Mouse (Mus musculus): ENCODE results near the gene Scn8a. TPM values are rescaled to one million over a fixed set of nuclear protein-coding genes. Genes with fewer than 3 reads are reported as not detected.
A peak's percentile ranks its signal among the peaks of the same experiment; 100 is the strongest.
"Not testable (repeated sequence)": the region's sequence is repeated elsewhere in the genome, so short reads cannot be mapped to it uniquely, and the experiment has no call there.

The Scn8a gene
- polyA plus RNA-seq (2012; ENCODE audit: insufficient read depth, insufficient read length, low replicate concordance, missing spikeins): not detected in 2 replicates

DNA sequence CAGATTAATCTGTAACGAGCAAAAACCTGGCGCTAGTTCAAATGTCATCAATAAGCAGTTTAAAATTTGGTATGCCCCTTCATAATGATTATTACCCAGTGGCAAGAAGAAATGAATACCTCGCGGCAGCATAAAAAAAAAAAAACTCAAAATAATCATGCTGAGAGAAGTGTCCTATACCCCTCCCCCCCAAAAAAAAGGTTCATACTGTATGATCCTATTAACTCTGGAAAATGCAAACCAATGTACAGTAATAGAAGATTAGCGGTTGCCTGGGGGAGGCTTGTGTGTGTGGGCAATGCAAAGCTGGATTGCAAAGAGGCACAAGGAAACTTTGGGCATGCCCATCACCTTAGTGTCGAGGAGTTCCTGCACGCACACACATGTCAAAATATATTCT is at the start of gene Scn8a:
Gene Scn8a, plus strand, starts transcription at position 301 of the 400 bp plus-strand sequence.
- TF ChIP-seq CTCF (IDR thresholded peaks at IDR 0.05; ENCODE audit: insufficient read depth, low read depth, low read length): no peak
- no peak for TF ChIP-seq POLR2A (IDR thresholded peaks at IDR 0.05; ENCODE audit: insufficient read depth, low read depth, low read length)
- Histone ChIP-seq H3K4me1 (ENCODE audit: control insufficient read depth, insufficient read depth, low read length) (peaks cover 11% of the 10 kb centered on the region), H3K27ac (ENCODE audit: insufficient read depth, low read depth, low read length) (peak within 1 kb of the TSS; percentile 68), H3K4me3 (ENCODE audit: insufficient read depth, low read depth, low read length) (peak within 1 kb of the TSS; percentile 63)
- 45% methylated on average over 7 of the region's 7 CpGs for whole genome bisulfite sequencing

DNA sequence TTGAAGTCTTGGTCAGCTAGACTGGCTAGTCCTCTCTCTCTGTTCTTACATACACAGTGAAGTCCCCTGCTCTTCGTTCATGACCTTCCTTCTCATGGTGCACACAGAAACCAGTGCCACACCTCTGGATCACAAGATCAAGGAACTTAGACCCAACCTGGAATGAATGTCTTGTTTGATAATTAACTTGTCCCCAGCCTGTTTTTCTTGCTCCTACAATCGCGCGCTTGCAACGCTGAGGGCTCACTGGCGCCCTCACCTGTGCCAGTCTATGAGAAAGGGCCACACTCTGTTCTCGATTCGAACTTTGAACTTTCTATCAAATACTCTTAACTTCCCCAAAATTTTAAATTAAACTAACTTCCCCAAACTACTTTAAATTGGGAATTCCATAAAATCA is 47.8 kb upstream of the Scn8a start:
- WGBS: 77% methylated on average over 8 of the region's 8 CpGs
- H3K27ac ChIP-seq (ENCODE audit: insufficient read depth, low read depth, low read length): no peak overlapping the region
- H3K4me1 ChIP-seq (ENCODE audit: control insufficient read depth, insufficient read depth, low read length): peaks cover 26% of the 10 kb centered on the region
- H3K4me3 ChIP-seq (ENCODE audit: insufficient read depth, low read depth, low read length): no peak overlapping the region
- no peak for TF ChIP-seq POLR2A (IDR thresholded peaks at IDR 0.05; ENCODE audit: insufficient read depth, low read depth, low read length)
- TF ChIP-seq CTCF (IDR thresholded peaks at IDR 0.05; ENCODE audit: insufficient read depth, low read depth, low read length): no peak

DNA sequence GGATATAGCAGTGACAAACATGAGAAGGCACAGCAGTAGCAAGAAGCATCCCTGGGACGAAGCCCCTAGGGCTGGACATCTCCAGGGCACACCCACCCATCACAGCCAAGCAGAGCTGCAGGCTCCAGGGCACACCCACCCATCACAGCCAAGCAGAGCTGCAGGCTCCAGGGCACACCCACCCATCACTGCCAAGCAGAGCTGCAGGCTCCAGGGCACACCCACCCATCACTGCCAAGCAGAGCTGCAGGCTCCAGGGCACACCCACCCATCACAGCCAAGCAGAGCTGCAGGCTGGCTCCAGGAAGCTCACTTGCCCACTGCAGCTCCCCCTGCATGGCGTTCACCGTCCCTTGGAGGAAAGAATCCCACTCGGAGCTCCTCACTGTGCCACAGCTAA is 47.3 kb upstream of the Scn8a start:
- peaks cover 26% of the 10 kb centered on the region for H3K4me1 ChIP-seq (ENCODE audit: control insufficient read depth, insufficient read depth, low read length)
- H3K27ac ChIP-seq (ENCODE audit: insufficient read depth, low read depth, low read length); H3K4me3 ChIP-seq (ENCODE audit: insufficient read depth, low read depth, low read length): not testable (repeated sequence)
- WGBS: 35% methylated on average over 4 of the region's 4 CpGs

DNA sequence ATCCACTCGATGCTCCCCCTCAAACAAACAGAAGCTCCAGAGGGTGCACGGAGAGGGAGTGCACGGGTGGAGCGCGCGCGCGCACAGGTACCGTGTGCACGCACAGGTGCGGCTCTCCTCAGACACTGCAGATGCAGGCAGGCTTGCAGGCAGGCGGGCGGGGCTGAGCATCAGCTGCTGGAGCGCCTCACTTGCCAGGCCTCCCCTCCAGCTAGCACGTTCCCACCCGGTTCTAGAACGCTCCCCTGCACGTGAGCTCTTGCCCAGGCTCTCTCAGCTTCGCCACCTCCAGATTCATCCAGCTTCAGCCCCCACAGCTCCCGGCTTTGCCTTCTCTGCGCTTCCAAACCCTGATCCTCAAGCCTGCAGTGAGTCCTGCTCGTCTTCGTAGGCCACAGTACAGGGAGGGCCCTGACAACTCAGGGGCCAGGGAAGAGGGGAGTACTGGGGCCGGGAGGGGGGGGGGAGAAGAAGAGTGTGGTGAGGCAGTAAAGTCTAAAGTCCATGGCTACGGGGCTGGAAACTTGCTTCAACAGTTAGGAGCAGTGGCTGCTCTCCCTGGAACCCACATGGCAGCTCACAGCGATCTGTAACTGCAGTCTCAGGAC is 44.3 kb upstream of the Scn8a start:
- Histone ChIP-seq H3K4me1 (ENCODE audit: control insufficient read depth, insufficient read depth, low read length) (peaks cover 35% of the 10 kb centered on the region), H3K4me3 (ENCODE audit: insufficient read depth, low read depth, low read length) (peak overlapping the region; percentile 10; the same call in 1 of the 2 replicates), H3K27ac (ENCODE audit: insufficient read depth, low read depth, low read length) (no peak overlapping the region)
- WGBS: 19% methylated on average over 26 of the region's 26 CpGs
- TF ChIP-seq POLR2A (IDR thresholded peaks at IDR 0.05; ENCODE audit: insufficient read depth, low read depth, low read length): no peak
- TF ChIP-seq CTCF (IDR thresholded peaks at IDR 0.05; ENCODE audit: insufficient read depth, low read depth, low read length): no peak

DNA sequence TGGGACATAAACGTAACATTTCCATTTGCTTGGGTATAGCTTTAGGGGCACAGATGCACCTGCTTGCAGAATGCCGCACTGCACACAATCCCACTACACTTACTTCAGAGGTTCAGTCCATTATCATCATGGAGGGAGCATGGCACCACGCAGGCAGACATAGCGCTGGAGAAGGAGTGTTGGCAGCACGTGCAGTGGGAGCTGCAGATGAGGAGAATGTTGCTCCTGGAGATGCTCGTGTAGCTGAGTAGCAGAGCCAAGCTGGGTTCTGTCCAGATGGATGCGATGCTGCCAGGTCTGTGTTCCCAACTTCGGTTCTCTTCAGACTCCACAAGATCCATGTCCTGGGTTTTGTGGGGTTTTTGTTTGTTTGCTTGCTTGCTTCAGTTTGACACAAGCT is 43.6 kb upstream of the Scn8a start:
- Histone ChIP-seq H3K4me1 (ENCODE audit: control insufficient read depth, insufficient read depth, low read length) (peaks cover 35% of the 10 kb centered on the region), H3K27ac (ENCODE audit: insufficient read depth, low read depth, low read length) (no peak overlapping the region), H3K4me3 (ENCODE audit: insufficient read depth, low read depth, low read length) (no peak overlapping the region)
- 50% methylated on average over 8 of the region's 8 CpGs for WGBS
- no peak for TF ChIP-seq POLR2A (IDR thresholded peaks at IDR 0.05; ENCODE audit: insufficient read depth, low read depth, low read length)
- no peak for TF ChIP-seq CTCF (IDR thresholded peaks at IDR 0.05; ENCODE audit: insufficient read depth, low read depth, low read length)

DNA sequence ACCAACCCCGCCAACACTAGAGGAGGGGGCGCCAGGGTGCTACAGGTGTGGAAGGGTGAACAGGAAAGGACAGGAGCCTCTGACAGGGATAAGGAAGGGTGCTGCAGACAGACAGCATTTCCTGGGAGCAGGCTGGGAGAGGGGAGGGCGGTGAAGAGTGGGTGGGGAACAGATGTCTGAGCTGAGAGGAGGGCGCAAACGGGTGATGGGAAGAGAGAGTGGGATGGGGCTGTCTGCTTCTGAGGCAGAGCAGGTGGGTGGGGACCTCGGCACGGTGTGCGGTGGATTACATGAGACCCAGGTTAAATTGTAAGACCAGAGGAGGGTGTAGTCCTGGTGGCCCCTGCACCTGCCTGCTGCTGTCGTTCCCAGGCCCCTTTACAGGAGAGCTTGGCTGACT is 39.9 kb upstream of the Scn8a start:
- 56% methylated on average over 9 of the region's 9 CpGs for WGBS

DNA sequence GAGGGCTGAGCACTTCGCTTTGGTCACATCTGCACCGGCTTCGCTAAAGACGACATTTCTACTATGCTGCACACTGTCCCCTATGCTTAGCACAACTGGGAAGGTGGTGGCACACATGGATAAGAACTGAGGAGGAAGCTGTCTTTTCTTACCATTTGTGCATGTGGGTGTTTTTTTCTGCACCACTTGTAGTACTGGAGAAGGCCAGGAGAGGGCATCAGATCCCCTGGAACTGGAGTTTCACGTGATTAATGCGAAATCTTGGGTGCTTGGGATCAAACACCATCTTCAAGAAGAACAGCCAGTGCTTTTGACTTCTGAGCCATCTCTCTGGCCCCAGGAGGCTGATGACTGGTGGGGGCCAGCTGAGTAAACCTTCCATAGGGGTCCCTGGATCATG is 39.0 kb upstream of the Scn8a start:
- TF ChIP-seq CTCF (IDR thresholded peaks at IDR 0.05; ENCODE audit: insufficient read depth, low read depth, low read length) (no peak), POLR2A (IDR thresholded peaks at IDR 0.05; ENCODE audit: insufficient read depth, low read depth, low read length) (no peak)
- peaks cover 25% of the 10 kb centered on the region for H3K4me1 ChIP-seq (ENCODE audit: control insufficient read depth, insufficient read depth, low read length)
- no peak overlapping the region for H3K4me3 ChIP-seq (ENCODE audit: insufficient read depth, low read depth, low read length)
- H3K27ac ChIP-seq (ENCODE audit: insufficient read depth, low read depth, low read length): no peak overlapping the region
- 62% methylated on average over 6 of the region's 6 CpGs for WGBS

More for the DNA sequence above, 39.9 kb upstream of the Scn8a start:
- TF ChIP-seq CTCF (IDR thresholded peaks at IDR 0.05; ENCODE audit: insufficient read depth, low read depth, low read length) (no peak), POLR2A (IDR thresholded peaks at IDR 0.05; ENCODE audit: insufficient read depth, low read depth, low read length) (no peak)
- Histone ChIP-seq H3K27ac (ENCODE audit: insufficient read depth, low read depth, low read length) (no peak overlapping the region), H3K4me3 (ENCODE audit: insufficient read depth, low read depth, low read length) (no peak overlapping the region), H3K4me1 (ENCODE audit: control insufficient read depth, insufficient read depth, low read length) (peaks cover 34% of the 10 kb centered on the region)

DNA sequence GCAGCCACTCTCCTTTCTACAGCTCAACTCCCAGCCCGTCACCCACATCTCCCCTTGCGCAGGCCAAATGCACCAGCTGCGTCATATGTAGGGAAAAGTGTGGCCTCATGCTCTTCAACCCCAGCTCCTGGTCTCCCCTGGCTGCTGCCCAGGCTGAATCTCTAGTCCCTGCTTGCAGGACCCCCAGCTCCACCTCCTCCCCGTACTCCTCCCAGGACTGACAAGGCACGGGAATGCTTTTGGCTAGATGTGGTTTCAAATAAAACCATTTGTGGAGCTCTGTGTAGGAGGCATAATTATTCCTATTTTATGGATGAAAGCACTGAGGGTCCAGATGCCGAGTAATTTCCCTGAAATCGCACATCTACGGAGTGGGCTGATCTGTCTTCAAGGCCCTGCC is 37.5 kb upstream of the Scn8a start:
- 48% methylated on average over 8 of the region's 8 CpGs for WGBS
- peaks cover 21% of the 10 kb centered on the region for H3K4me1 ChIP-seq (ENCODE audit: control insufficient read depth, insufficient read depth, low read length)
- H3K4me3 ChIP-seq (ENCODE audit: insufficient read depth, low read depth, low read length): no peak overlapping the region
- H3K27ac ChIP-seq (ENCODE audit: insufficient read depth, low read depth, low read length): 0 out of 2 replicates have a peak overlapping the region, but pooled peaks have one; percentile 57
- TF ChIP-seq CTCF (IDR thresholded peaks at IDR 0.05; ENCODE audit: insufficient read depth, low read depth, low read length) (no peak), POLR2A (IDR thresholded peaks at IDR 0.05; ENCODE audit: insufficient read depth, low read depth, low read length) (no peak)

DNA sequence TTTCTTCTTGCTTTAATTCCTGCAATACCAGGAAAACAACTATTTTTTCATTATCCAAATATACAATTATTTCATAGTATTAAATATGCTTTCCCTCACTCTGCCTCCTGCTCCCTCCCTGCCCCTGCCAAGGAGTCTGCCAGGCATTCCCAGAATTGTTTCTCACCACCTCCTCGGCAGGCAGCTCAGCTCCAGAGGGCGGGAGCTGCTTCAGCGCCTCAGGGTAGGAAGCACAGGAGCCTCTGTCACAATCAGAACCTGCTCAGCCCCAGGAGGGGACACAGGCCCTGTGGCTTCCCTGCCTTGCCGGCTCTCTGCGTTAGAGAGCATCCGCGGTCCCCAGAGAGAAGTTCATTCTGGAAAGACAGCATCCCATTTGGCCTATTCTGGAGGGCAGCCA is 36.9 kb upstream of the Scn8a start:
- TF ChIP-seq POLR2A (IDR thresholded peaks at IDR 0.05; ENCODE audit: insufficient read depth, low read depth, low read length) (no peak), CTCF (IDR thresholded peaks at IDR 0.05; ENCODE audit: insufficient read depth, low read depth, low read length) (no peak)
- 33% methylated on average over 7 of the region's 7 CpGs for WGBS
- H3K27ac ChIP-seq (ENCODE audit: insufficient read depth, low read depth, low read length): no peak overlapping the region
- peaks cover 21% of the 10 kb centered on the region for H3K4me1 ChIP-seq (ENCODE audit: control insufficient read depth, insufficient read depth, low read length)
- H3K4me3 ChIP-seq (ENCODE audit: insufficient read depth, low read depth, low read length): no peak overlapping the region

DNA sequence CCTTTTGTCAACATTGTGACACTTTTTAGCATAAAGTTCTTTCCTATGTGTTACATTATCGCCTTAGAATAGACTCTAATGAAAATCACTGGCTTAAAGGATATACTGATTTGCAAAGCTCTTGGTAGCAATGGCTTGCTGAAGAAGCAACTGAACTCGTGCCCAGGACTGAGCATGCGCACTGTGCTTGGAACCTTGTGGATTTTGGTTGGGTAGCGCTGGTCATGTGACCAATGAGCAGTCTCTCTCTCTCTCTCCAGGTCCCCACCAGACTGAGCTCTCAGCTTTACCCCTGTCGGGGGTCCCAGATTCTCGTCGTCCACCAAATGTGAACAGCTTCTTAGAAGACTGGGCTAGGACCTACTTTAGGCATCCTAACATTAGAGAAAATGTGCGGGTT is 32.9 kb upstream of the Scn8a start:
- no peak overlapping the region for H3K4me3 ChIP-seq (ENCODE audit: insufficient read depth, low read depth, low read length)
- TF ChIP-seq CTCF (IDR thresholded peaks at IDR 0.05; ENCODE audit: insufficient read depth, low read depth, low read length) (no peak), POLR2A (IDR thresholded peaks at IDR 0.05; ENCODE audit: insufficient read depth, low read depth, low read length) (no peak)
- H3K4me1 ChIP-seq (ENCODE audit: control insufficient read depth, insufficient read depth, low read length): peaks cover 16% of the 10 kb centered on the region
- WGBS: 86% methylated on average over 8 of the region's 8 CpGs
- no peak overlapping the region for H3K27ac ChIP-seq (ENCODE audit: insufficient read depth, low read depth, low read length)

Data from olfactory bulb, adult 2 months (tissue).